Mouse (Mus musculus) kidney, postnatal 36 days (tissue): Measurements from ENCODE around the gene Igdcc3.
A peak's percentile ranks its signal among the peaks of the same experiment; 100 is the strongest.

Experiments used
- DNase-seq, 2 experiments: peaks; one replicate each; pipeline ENCODE4 v3.0.0; 2021 to 2022; ENCODE audit warnings: mixed read lengths in 2 of 2

The Igdcc3 gene

DNA sequence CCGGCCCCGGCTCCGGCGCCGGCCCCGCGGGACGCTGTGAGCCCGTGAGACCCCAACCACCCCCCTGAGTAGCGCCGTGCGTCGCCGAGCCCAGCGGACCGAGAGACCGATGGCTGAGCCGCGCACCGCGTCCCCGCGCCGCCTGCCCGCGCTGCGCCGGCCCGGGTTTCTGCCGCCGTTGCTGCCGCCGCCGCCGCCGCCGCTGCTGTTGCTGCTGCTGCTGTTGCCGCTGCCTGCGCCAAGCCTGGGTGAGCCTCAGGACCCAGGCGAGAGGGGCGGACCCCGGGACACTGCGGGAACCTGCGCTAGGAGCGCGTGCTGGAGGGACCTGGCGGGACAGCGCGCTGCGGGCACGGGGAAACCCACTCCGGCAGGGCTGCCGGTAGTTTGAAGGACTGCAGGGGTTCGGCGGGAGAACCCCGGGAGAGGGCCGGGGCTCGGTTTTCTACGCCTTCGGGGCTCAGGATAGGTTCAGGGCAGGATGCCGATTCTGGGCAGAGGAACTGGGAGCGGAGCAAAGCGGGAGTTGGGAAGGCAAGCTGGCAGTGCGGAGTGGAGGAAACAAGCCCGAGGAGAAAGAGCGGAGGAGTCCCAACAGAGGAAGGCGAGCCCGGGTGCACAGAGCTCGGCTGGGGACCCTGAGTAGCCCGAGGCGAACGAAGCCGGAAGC lies 452 bp downstream of the Igdcc3 start:
- peak in 1 of 2 experiments; percentile 63 for DNase-seq

DNA sequence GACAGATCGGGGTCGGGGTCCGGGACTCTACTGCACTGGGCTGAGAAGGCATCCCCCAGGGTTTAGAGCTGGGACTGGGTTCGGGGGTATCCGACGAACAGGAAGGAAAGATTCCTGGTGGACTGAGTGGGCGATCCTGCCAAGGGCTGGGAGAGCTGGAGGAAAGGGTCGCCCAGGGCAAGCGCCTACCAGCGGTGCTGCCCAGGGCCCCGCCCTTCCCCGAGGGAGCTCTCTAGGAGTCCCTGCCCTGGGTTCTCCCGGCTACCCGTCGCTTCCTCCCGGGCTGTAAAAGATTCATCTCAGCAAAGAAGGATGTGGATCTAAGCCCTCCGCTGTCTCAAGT lies 958 bp downstream of the Igdcc3 start:
- peak in 1 of 2 experiments; percentile 58 for DNase-seq

DNA sequence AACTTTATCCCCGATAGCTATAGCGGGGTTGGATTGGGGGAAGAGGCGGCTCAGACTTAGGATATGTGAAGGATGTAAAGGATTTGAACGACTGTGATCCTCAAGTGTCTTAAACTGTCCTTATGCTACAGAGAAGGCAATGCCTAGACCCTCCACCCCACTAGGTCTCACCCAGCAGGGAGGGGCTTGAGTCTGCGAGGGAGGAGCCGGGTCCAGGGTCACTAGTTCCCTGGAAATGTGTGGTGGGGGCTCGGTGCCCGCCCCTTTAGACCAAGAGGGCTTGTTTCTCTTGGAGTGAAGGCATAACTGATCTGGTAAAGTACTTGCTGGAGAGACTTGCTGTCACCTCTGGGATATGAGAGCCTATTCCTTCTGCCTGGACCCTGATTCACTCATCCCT lies 1.4 kb downstream of the Igdcc3 start:
- no peak for DNase-seq

DNA sequence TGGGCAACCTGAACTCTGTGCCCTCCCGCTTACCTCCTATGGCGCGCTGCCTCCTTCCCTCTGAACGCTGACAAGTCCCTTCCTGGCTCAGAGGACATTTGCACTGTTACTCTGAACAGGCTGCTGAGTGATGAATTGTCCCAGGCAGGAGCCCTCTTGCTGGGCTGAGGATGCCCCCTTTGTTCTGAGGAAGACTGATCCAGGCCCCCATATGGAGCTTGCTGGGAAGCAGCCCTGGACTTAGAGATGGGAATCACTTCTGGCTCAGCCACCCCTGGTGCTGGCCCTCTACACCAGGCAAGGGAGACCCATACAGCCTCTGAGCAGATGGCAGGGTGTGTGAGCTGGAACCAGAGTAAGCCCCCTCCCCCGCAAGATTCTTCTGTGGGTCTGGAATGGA lies 5.0 kb downstream of the Igdcc3 start:
- no peak for DNase-seq

DNA sequence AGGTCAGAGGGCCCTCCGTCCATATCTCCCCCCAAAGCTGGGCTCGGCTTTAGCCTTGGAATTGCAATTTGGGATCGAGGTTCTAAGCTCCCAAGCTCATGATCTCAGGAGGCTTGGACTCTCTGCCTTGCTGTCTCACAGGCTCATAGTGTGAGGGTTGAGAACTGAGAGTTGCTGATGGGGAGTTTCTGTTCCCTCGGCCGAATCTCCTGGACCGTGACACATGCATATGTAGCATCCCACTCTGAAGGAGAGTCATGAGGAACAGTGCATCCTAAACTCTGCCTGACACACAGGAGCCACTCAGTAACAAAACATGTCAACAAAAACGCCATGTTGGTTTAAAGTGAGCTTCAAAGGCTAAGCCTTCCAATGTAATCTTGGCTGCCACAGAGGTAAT lies 7.5 kb downstream of the Igdcc3 start:
- no peak for DNase-seq

DNA sequence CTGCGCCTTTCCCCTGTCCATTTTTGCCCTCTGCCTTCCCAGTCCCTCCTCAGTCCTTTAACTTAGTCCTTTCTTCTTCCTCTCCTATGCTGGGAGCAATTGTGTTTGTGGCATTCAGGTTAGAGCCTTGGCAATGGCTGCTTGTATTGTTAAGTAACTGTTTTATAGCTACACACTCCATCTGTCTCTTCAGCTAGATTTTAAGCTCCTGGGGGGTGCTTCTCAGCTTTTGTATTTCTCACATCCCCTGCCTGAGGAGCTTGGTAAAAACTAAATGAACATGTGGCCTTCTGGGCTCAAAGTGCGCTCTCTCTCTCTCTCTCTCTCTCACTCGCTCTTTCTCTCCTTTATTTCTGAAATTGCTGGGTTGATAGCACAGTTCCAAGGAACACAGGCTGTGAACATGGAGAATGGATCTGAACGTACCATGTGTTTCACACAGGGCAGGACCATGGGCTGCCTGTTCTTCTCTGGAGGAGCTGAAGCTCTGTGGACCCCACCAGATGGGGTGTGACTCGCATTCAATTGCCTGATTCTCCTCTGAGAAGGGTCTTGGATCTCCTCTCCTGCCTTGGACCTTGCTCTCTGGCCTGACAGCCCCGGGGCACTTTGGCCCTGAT lies 11.8 kb downstream of the Igdcc3 start:
- DNase-seq: no peak

DNA sequence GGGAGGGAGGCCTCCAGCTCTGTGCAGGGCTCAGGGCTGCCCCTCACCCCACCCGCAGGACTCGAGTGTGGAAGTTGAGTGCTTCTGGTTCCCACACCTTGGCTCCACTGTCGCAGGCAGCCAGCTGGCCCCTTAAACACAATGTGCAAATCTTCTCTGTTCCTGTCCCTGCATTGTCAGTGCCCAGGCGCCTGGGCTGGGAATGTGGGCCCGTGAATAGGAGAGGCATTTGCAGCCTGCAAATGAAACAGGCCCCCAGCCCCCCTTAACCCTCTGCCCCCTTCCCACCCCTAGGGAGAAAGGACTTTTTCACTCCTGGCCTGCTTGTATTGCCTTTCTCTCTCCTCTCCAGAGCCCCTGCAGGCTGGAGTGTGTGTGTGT lies 12.3 kb downstream of the Igdcc3 start:
- peak in 1 of 2 experiments; percentile 55 for DNase-seq

DNA sequence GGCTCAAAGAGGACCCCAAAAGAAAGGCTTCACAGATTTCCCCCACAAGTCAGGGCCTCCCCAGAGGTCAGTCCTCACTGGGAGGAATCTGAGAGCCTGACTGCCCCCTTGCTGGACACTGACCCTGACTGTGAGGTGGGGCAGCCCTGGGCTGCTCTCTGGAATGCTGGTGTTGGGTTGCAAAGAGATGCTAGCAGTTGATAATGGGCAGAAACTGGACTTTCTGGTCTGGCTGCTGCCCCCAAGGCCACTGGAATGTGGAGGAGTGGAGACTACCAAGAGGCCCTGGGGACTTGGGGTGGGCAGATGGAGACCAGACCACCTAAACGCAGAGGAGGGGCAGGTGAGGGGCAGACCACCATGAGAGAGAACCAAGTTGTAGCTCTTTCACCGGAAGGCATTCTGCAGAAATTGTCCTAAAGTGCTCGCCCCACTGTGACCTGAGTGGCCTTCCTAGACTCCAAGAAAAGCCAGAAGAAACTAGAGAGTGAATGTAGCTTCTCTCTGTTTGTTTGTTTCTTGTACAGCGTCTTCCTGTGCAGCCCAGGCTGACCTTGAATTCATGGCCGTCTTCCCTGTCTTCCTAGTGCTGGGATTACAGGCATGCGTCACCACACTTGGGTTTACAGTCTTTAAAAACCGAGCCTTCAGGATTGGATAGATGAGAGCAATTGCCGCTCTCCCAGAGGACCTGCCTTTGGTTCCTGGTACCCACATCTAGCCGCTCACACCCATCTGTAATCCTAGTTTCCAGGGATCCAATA lies 13.9 kb downstream of the Igdcc3 start:
- peak in 1 of 2 experiments; percentile 30 for DNase-seq

DNA sequence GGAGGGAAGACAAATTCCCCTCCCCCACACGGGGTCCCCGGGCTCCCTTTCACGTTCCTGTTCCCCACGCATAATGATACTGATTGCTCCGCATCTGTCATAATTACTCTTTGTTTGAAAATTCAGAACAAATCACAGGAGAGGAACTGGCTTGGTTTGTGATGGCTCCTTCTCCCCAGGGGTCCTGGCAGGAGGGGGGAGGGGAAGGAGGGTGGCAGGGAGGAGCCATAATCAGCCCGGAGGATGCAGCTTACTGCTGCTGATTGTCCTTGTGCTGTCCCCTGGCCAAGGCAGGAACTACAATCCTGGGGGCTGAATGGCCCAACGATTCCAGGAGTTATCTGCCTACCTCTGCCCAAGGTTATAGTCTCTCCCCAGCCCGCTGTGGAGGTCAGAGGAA lies 15.6 kb downstream of the Igdcc3 start:
- no peak for DNase-seq

DNA sequence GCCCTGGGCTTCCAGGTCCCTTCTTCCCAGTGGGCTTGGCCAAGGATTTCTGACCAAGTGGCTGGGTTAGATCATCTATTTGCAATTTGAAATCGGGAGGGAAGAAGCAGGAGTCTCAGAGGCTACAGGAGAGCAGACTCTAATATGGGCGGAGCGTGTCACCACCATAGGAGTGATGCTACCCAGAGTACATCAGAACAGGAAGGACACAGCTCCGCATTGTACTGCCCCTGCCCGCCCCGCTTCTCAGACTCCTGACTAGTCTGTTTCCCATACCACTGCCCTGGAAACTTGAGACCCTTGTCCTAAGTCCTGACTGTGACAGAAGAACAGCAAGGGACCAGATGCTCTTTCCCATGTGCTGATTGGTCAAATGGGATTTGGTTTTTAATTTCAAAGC lies 16.6 kb downstream of the Igdcc3 start:
- DNase-seq: no peak

DNA sequence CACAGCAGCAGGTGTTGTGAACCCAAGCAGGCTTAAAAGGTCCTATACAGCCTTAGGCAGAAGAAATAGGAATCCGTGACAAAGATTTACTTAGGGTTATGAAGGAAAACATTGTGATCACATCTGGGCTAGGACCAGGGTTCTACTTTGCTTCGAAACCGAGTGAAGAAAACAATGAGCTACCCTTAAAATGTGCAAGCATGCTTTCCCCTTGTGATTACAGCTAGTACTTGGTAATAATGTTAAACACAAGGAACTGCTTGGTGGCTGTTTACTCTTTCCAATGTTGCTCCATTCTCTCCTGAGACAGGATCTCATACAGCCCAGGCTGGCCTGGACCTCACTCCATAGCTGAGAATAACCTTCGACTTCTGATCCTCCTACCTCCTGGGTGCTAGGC lies 20.2 kb downstream of the Igdcc3 start:
- DNase-seq: no peak

DNA sequence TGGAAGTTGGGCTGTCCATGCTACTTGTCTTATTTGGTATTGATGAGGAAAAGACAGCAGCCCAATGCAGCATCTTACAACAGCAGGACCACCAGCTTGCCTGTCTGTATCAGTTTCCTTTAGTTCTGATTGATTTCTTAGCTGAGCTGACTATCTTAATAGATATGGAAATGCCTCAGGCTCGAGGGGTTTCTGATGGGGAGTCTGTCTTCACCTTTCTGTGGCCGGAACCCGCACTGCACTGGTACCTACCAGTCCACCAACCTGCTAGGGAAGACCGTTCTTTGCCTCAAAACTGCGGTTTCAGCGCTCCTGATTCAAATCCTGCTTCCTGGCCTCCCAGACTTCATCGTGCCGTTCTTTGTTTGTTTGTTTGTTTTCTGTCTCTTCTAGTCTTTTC lies 20.9 kb downstream of the Igdcc3 start:
- no peak for DNase-seq

DNA sequence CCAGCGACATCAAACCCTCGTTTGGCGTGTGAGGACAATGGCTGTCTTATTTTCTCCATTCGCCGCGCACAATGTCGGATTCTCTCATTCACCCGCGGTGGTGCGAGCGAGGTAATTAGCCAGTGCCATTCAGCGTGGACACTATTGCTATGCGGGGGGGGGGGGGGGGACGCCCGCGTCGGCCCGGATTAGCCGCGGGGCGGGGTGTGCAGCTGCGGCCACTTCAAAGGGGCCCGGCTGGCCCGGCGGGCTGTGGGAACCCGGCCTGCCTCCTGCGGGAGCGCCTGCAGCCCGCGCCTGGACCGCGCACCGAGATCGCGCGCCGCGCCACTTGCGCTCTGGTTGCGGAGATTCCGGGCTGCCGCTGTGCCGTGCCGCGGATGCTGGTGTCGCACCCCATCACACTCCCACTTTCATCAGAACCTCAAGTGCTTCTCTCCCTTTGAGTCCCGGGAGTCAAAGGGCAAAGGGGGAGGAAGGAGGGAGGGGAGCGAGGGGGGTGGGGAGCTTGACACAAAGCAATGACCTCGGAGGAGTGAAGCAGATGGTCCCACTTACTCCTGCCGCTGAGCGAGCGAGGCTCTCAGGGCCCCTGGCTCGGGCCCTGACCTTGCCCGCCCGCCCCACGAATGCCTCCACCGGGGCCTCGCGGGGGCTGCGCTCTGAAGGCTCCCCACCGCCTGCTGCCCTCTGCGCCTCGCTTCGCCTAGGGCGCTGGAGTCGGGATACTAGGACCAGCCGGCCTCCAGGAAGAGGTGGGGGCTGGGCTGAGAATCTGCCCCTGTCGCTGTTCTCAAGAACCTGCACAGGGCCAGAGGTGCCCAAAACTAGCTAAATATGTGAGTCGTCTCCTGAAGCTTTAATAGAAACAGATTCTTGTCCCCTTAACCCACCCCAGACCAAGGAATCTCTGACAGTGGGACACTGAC lies 22.0 kb downstream of the Igdcc3 start:
- DNase-seq: peak in 1 of 2 experiments; percentile 23

DNA sequence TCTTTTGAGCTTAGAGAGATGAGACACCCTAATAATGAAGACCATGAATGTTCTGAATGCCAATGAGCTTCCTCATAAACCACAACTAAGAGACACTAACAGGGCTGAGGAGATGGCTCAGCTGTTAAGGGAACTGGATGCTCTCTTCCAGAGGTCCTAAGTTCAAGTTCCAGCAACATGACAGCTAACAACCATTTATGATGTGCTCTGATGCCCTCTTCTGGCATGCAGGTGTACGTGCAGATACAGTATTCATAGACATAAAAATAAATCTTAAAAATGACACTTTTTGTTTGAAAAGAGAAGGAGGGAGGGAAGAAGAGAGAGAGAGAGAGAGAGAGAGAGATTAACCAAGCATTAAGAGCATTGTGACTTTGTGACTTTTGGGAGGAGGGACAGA lies 23.9 kb downstream of the Igdcc3 start:
- peak; percentile 24 to 37 for DNase-seq

DNA sequence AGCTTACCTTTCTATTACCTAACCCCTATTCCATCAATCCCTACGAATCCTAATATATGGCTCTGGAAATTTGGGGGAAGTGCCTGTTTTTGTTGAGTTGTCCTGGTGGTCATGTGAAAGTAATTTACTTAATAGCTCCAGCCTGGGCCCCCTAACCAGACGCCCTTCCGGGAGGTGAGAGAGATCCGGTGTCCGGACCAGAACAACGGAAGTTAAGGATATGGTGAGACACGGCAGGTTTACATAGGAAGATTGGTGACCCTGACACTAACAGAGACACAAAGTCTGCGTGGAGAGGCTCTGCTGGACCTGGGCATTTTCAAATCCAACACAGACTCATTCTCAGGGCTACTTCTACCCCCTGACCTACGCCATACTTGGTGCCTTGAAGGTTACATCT lies 25.4 kb downstream of the Igdcc3 start:
- no peak for DNase-seq

DNA sequence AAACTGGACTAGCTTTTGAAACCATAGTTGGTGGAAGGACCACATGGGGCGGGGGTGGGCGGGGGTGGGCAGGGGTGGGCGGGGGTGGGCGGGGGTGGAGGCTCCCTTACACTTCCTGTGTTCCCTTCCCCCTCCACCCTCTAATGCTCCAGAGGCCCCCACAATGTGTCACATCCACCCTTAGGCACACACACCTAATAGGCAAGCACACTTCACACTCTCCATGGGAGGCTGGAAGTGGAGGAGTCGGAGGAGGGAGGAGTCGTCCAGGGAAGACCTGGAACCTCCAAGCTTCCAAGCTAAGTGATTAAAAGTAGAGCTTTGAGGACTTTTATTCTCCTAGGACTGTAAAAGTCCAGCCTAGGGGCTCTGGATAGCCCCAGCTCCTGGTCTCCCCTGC lies 27.5 kb downstream of the Igdcc3 start:
- DNase-seq: no peak

DNA sequence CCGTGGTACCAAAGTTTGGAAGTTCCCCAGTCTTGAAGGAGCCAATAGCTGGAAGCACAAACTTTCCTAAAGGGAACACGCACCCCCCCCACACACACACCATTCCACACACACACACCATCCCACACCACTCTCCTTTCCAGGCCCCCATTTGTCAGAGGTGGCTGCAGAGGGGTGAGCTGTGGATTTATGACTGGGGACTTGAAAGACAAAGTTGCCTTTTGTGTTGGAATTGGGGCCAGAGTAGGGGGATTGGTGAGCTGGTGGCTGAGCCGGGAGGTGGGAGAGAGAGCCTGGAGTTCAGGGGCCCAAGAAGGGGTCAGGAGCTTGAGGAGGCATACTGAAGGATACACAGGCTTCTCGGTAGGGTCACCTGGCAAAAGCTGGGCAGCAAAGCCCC lies 28.0 kb downstream of the Igdcc3 start:
- DNase-seq: no peak

DNA sequence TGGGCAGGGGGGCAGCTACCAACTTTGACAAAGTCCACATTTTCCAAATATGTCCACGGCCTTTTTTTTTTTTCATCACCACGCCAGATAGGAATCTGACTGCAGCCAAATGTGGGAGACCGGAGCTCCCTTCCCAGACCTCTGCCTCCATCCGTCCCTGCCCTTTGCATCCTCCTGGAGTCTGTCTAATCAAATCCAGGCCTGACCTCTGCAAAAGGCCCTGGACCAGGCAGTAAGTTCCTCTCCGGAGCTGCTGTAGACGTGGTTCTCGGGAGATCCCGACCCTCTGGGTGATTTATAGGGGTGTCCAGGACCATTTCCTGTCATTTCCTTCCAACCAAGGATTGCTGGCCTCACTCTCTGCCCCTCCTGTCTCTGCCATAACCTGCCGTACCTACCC lies 31.7 kb downstream of the Igdcc3 start:
- DNase-seq: no peak

DNA sequence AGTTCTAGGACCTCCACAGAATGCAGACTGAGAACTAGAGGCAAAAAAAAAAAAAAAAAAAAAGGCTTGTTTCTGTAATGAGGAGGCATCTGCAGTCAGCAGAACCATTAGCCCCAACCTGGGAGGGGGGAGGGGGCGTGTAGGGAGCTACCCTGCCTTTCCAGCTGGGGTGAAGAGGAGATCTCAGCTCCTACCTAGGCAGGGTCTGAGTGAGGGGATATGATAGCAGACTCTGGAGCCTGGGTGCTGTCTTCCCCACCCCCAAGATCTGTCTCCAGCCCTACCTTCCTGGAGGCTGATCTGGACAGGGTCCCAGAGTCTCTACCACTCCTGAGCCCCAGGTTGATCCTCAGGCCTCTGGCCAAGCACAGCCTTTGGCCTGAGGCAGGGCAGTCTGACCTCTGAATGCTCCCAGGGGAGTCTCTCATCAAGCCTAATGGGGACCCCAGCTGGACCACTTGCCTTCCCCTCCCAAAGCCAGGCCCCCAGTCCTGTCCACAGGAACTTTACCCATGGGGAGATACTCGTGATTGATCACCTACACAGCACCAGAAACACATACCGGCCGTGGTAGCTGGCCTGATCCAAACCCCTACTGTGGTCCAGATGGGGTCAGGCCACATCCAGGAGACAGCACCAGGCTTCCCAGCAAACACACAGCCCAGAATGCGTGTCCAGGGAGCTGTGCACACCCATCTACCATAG lies 34.4 kb downstream of the Igdcc3 start:
- DNase-seq: no peak

DNA sequence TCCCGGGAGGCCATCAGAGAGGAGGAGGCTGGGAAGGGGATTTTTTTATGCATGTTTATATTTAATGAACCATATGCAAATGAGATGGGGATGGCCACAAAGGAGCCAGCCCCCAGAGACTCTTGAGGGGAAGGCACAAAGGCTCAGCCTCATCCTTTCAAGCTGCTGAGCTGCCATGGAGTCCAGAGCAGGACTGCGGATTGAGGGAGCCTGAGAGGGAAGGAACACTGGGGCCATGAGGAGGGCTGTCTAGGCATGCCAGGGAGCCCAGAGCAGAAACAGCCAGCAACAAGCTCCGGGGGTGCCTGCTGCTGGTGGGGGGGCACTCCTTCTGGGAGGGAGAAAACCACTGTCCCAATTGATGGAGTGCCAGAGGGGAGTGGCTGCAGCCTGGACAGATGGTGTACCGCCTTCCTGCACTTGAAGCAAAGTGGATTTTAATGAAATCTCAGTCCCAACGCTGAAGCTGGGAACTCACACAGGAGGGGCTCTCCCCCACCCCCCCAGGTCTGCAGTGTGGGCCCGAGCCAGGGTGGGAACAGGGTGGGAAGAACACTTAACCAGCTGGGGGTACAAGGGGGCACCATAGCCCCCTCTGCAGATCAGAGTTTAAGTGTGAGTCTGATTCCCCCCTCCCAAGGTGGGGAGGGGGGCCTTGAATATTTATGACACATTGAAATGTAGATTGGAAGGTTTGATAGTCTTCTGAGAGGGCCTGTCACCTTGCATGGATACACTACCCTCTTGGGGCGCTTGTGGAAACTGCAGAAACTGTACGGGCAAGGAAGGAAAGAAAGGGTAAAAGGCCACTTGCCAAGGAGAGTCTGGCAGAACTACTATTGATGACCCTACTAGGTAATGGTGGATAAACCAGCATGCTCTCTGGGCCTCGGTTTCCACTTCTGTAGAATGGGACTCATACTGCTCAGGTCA lies 35.2 kb downstream of the Igdcc3 start:
- no peak for DNase-seq

DNA sequence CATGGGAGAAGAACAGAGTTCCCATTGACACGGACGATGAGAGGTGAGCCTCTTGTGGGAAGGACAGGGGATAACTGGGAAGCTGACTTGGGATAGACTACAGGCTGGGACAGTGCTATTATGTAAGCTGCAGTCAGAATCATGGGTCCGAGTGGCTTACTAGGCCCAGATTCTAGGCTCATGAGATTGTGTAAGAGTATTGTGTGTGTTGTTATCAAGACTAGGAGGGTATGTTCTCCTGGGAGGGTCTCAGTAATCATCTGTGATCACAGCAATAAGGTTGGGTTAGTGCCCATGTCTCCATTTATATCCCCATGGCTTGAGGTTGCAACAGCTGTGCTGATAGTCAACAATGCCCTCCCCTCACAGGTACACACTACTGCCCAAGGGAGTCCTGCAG lies 36.5 kb downstream of the Igdcc3 start:
- DNase-seq: no peak
